Mouse (Mus musculus) olfactory bulb, adult 2 months (tissue): Measurements from ENCODE around the gene Hacd4.

ENCODE experiments used
- CTCF ChIP-seq: fragments of 200-500 bp; IDR thresholded peaks from 2 replicates; pipeline ENCODE4 v1.5.1; 2012; ENCODE audit warnings: low read depth, mild to moderate bottlenecking, low read length, moderate library complexity; ENCODE audit not compliant: insufficient read depth
- POLR2A ChIP-seq: fragments of 200-500 bp; IDR thresholded peaks from 2 replicates; pipeline ENCODE4 v1.6.1; 2012; ENCODE audit warnings: mild to moderate bottlenecking, low read depth, low read length, moderate library complexity; ENCODE audit not compliant: insufficient read depth

DNA sequence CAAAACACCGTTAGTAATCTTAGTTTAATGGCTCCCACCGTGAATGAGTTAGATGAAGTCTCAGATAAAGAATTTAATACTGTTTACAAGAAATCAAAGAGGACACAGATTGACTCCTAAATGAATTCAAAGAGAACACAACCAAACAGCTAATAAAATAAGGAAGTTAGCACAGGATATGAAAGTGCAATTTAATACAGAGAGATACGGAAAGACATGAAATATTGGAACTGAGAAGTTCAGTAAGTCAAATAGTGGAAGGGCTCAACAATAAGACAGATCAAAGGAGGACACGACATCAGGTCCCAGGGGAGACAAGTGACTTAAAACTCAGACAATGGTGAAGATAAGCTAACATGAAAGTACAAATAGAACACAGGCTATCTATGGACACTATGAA lies 25.8 kb upstream of the Hacd4 start:
- TF ChIP-seq CTCF (no peak), POLR2A (no peak)
